Mouse (Mus musculus): Measurements from ENCODE around the gene Olfr1497. TPM values are rescaled to one million over a fixed set of nuclear protein-coding genes. Genes with fewer than 3 reads are reported as not detected.

The Olfr1497 gene
- total RNA-seq (2023), result not detected

GRCm38 (mm10) chr19:13798102-13798501 lies at the start of gene Olfr1497:
Gene Olfr1497, minus strand, starts transcription at chr19:13798202.

GRCm38 (mm10) chr19:13830388-13830787 lies 32.4 kb upstream of the Olfr1497 start, which contains the start of gene Olfr1500:
Gene Olfr1500, minus strand, starts transcription at chr19:13830488.

GRCm38 (mm10) chr19:13819347-13819746 lies 21.3 kb upstream of the Olfr1497 start, which contains the start of gene Olfr1499:
Gene Olfr1499, minus strand, starts transcription at chr19:13819447.

GRCm38 (mm10) chr19:13777578-13777977 lies 20.4 kb downstream of the Olfr1497 start, which contains the start of gene Olfr1496:
Gene Olfr1496, plus strand, starts transcription at chr19:13777878.

GRCm38 (mm10) chr19:13764306-13764705 lies 33.7 kb downstream of the Olfr1497 start, which contains the start of gene Olfr1495:
Gene Olfr1495, plus strand, starts transcription at chr19:13764606.

Other genes with a start within 250 kb of the Olfr1497 start
- gene Olfr1484, start 214.7 kb downstream of the Olfr1497 start, total RNA-seq (2023), result not detected
- gene Olfr1487, start 180.8 kb downstream of the Olfr1497 start, total RNA-seq (2023), result not detected
- not detected for gene Olfr1489, start 166.6 kb downstream of the Olfr1497 start, total RNA-seq (2023)
- not detected for gene Olfr1490, start 147.1 kb downstream of the Olfr1497 start, total RNA-seq (2023)
- gene Olfr1491, start 100.9 kb downstream of the Olfr1497 start, total RNA-seq (2023), result not detected
- gene Olfr1493-ps1, start 74.9 kb downstream of the Olfr1497 start, total RNA-seq (2023), result not detected
- gene Olfr1494, start 58.5 kb downstream of the Olfr1497 start, total RNA-seq (2023), result not detected
- not detected for gene Olfr1495, start 33.6 kb downstream of the Olfr1497 start, total RNA-seq (2023)
- gene Olfr1496, start 20.3 kb downstream of the Olfr1497 start, total RNA-seq (2023), result not detected
- gene Olfr1499, start 21.2 kb upstream of the Olfr1497 start, total RNA-seq (2023), result not detected
- not detected for gene Olfr1500, start 32.3 kb upstream of the Olfr1497 start, total RNA-seq (2023)
- not detected for gene Olfr1501, start 52.5 kb upstream of the Olfr1497 start, total RNA-seq (2023)
- not detected for gene Olfr1502, start 63.6 kb upstream of the Olfr1497 start, total RNA-seq (2023)
- not detected for gene Olfr1504, start 99.7 kb upstream of the Olfr1497 start, total RNA-seq (2023)
- not detected for gene Olfr1505, start 115.3 kb upstream of the Olfr1497 start, total RNA-seq (2023)